Mouse (Mus musculus) heart, embryonic 11.5 days (tissue): ENCODE measurements around the gene Pwwp2b. TPM values are rescaled to one million over a fixed set of nuclear protein-coding genes. Genes with fewer than 3 reads are reported as not detected.
A peak's percentile ranks its signal among the peaks of the same experiment; 100 is the strongest.

Source experiments
- ATAC-seq: fragments of 200-750 bp; cut with Nextera tagmentation; replicated peaks from 2 replicates; pipeline ENCODE4 v1.8.0; 2017; ENCODE audit warnings: moderate library complexity; ENCODE audit not compliant: insufficient number of reproducible peaks, low FRiP score, low TSS enrichment
- H3K27ac ChIP-seq: fragments of 300-500 bp; sonication (generic); 2 replicates; pipeline ENCODE4 v1.5.1; 2014; ENCODE audit warnings: mild to moderate bottlenecking, low read depth, low read length
- H3K27me3 ChIP-seq: fragments of 300-500 bp; sonication (generic); 2 replicates; pipeline ENCODE4 v1.6.1; 2014; ENCODE audit warnings: mild to moderate bottlenecking, low read length, mixed read lengths; ENCODE audit not compliant: control insufficient read depth, insufficient read depth
- H3K36me3 ChIP-seq: fragments of 300-500 bp; sonication (generic); 2 replicates; pipeline ENCODE4 v1.6.1; 2014; ENCODE audit warnings: mild to moderate bottlenecking, low read length, moderate library complexity, mixed read lengths; ENCODE audit not compliant: control insufficient read depth, insufficient read depth
- H3K4me1 ChIP-seq: fragments of 300-500 bp; sonication (generic); 2 replicates; pipeline ENCODE4 v1.6.1; 2014; ENCODE audit warnings: low read length; ENCODE audit not compliant: control insufficient read depth, insufficient read depth
- H3K4me2 ChIP-seq: fragments of 300-500 bp; sonication (generic); 2 replicates; pipeline ENCODE4 v1.6.1; 2014; ENCODE audit warnings: mild to moderate bottlenecking, moderate library complexity
- H3K4me3 ChIP-seq: fragments of 300-500 bp; sonication (generic); 2 replicates; pipeline ENCODE4 v1.5.1; 2014; ENCODE audit warnings: low read depth, low read length
- H3K9ac ChIP-seq: fragments of 300-500 bp; sonication (generic); 2 replicates; pipeline ENCODE4 v1.6.1; 2014; ENCODE audit warnings: mild to moderate bottlenecking, low read depth, low read length, moderate library complexity
- H3K9me3 ChIP-seq: fragments of 300-500 bp; sonication (generic); replicated peaks from 2 replicates; pipeline ENCODE4 v1.6.1; 2016; ENCODE audit warnings: low read length; ENCODE audit not compliant: control insufficient read depth
- WGBS: fragments of 180-500 bp; shearing (Covaris S2); extraction: QIAGEN DNeasy Blood & Tissue Kit; methylation state at CpG from one replicate; pipeline ENCODE4 v1.1.7; 2014; ENCODE audit not compliant: insufficient replicate concordance; 5-methylcytosine and 5-hydroxymethylcytosine counted together
- polyA plus RNA-seq: library from polyadenylated mRNA; unstranded; fragments of >200 nt; fragmentation: Nextera tagmentation; extraction: Ambion mirVana; gene quantifications from 2 replicates; pipeline ENCODE4 v1.2.1, GENCODE M21; 2014

Gene Pwwp2b
- polyA plus RNA-seq, 1 experiment from 2014 or later: 8.4 TPM

DNA sequence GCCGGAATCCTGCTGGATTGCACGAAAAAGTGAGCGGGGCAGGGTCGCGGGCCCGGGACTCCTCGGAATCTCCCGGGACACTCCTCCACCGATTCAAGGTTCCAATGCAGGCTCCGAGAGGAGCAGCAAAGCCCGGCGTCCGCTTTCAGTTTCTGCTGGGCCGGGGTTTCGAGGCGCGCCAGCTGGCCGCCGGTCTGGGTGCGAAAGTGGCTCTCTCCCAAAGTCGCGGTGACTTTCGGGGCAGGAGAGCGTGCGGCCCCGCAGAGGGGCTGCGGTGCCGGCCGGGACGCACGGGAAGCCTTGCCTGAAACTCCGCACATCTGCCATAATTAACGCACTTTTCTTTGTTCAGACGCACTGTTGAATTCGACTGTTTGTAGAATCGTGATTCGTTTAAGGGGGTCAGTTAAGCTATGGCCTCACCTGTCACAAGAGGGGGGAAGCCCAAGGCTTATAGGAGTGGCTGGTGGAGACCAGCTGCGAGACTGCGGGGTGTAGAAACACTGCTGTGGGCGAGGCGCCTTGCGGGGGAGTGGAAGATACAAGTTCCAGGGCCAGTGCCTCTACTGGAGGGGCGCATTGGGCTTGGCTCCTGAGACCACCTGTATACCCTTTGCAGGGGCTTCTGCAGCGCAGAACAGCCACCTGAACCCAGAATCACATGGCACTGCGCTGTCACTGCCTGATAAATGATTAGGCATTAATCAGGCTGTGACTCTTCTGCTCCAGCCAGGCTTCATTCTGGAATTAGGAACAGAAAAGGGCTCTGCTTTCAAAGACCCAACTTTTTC, 528 bp downstream of the Pwwp2b start:
- ATAC-seq: no peak
- Histone ChIP-seq H3K9me3 (no peaks in the 10 kb centered on the region), H3K27me3 (no peaks in the 10 kb centered on the region), H3K9ac (peak overlapping the region; percentile 80), H3K36me3 (no peaks in the 10 kb centered on the region), H3K4me2 (peak overlapping the region; percentile 92), H3K4me3 (peak overlapping the region; percentile 63), H3K27ac (peak overlapping the region; percentile 80), H3K4me1 (peaks cover 66% of the 10 kb centered on the region)
- WGBS: 2% methylated on average over 45 of the region's 45 CpGs

DNA sequence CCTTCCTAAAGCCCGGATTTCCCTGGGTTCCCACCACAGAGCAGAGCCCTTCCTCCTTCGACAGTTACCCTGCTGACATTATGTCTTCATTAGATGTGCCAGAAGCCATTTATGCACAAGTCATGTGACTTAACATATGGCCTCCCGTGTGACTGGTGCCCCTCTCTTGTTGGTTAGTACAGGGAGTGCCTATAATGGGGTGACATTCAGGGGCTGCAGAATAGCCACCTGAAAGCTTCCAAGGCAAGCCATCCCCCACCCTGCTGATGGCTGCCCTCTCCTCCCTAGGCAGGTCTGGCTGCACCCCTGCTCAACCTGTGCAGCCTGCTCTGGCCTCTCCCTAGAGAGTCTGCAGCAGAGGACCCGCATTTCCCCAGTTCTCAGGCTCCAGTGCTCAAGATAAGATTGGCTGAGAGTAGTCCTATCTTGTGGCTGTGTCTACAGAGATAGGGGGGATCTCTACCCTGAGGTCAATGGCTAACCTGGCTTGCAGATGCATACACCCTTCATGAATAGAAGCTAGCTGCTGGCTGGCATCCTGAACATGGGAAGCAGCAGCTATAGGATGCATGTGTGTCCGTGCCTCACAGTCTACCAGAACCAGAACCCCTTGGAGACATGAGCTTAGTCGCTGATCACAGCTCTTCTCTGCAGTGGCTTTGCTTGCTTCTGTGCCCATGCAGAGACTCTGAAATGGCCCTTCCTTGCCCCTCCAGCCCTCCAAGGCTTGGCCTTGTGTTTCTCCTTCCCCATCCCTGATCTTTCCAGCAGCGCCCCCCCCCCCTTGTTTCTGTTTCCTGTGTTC, 1.3 kb downstream of the Pwwp2b start:
- Histone ChIP-seq H3K4me3 (peak overlapping the region; percentile 63), H3K9me3 (no peaks in the 10 kb centered on the region), H3K4me2 (peak overlapping the region; percentile 92), H3K9ac (peak overlapping the region; percentile 80; the same call in 1 of the 2 replicates), H3K4me1 (peaks cover 66% of the 10 kb centered on the region), H3K36me3 (no peaks in the 10 kb centered on the region), H3K27ac (0 out of 2 replicates have a peak overlapping the region, but pooled peaks have one; percentile 16), H3K27me3 (no peaks in the 10 kb centered on the region)
- 24% methylated on average over 6 of the region's 7 CpGs for WGBS
- no peak for ATAC-seq

GRCm38 (mm10) chr7:139251881-139252301, 3.6 kb downstream of the Pwwp2b start:
- WGBS: 55% methylated on average over 5 of the region's 5 CpGs
- no peak overlapping the region for H3K4me3 ChIP-seq
- H3K4me2 ChIP-seq: no peak overlapping the region
- 0 out of 2 replicates have a peak, but pooled peaks have one; percentile 33 for ATAC-seq
- H3K36me3 ChIP-seq: peaks cover 5% of the 10 kb centered on the region; the same call in 1 of the 2 replicates
- H3K9me3 ChIP-seq: no peaks in the 10 kb centered on the region
- peak overlapping the region; percentile 74 for H3K27ac ChIP-seq
- peaks cover 59% of the 10 kb centered on the region for H3K4me1 ChIP-seq
- no peaks in the 10 kb centered on the region for H3K27me3 ChIP-seq
- peak overlapping the region; percentile 40; the same call in 1 of the 2 replicates for H3K9ac ChIP-seq

DNA sequence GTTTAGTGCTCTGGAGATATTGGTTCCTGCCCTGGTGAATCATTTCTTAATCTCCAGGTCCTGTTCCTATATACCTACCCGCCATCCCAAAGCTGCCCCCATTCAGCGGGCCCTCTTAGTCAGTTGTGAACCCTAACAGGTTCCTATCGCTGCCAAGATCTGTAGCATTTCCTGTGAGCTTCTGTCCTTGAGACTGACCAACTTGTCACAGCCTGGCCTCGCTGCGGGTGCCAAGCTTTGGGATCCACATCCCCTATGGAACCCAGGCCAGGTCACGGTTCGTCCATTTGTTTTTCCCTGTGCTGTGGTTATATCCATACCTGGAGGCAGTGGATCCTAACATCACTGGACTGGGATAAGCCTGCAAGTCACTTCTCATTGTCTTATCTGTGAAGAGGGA, 4.3 kb downstream of the Pwwp2b start:
- no peaks in the 10 kb centered on the region for H3K9me3 ChIP-seq
- no peak overlapping the region for H3K4me3 ChIP-seq
- H3K27ac ChIP-seq: no peak overlapping the region
- no peak overlapping the region for H3K4me2 ChIP-seq
- H3K27me3 ChIP-seq: no peaks in the 10 kb centered on the region
- H3K9ac ChIP-seq: no peak overlapping the region
- 80% methylated on average over 7 of the region's 7 CpGs for WGBS
- ATAC-seq: no peak
- peaks cover 55% of the 10 kb centered on the region for H3K4me1 ChIP-seq
- peaks cover 5% of the 10 kb centered on the region; the same call in 1 of the 2 replicates for H3K36me3 ChIP-seq

GRCm38 (mm10) chr7:139252986-139253385, 4.7 kb downstream of the Pwwp2b start:
- H3K9ac ChIP-seq: peak overlapping the region; percentile 43; the same call in 1 of the 2 replicates
- ATAC-seq: no peak

GRCm38 (mm10) chr7:139253462-139253861, 5.2 kb downstream of the Pwwp2b start:
- no peaks in the 10 kb centered on the region for H3K27me3 ChIP-seq
- peaks cover 57% of the 10 kb centered on the region for H3K4me1 ChIP-seq
- H3K27ac ChIP-seq: no peak overlapping the region; the same call in 1 of the 2 replicates
- 0 out of 2 replicates have a peak overlapping the region, but pooled peaks have one; percentile 43 for H3K9ac ChIP-seq
- H3K36me3 ChIP-seq: peaks cover 5% of the 10 kb centered on the region; the same call in 1 of the 2 replicates
- H3K4me3 ChIP-seq: no peak overlapping the region
- H3K4me2 ChIP-seq: no peak overlapping the region
- no peak for ATAC-seq
- WGBS: 40% methylated on average over 3 of the region's 3 CpGs
- no peaks in the 10 kb centered on the region for H3K9me3 ChIP-seq

More at GRCm38 (mm10) chr7:139252986-139253385, 4.7 kb downstream of the Pwwp2b start:
- peaks cover 5% of the 10 kb centered on the region; the same call in 1 of the 2 replicates for H3K36me3 ChIP-seq
- no peaks in the 10 kb centered on the region for H3K9me3 ChIP-seq
- H3K4me1 ChIP-seq: peaks cover 54% of the 10 kb centered on the region
- no peak overlapping the region for H3K4me2 ChIP-seq
- 41% methylated on average over 9 of the region's 9 CpGs for WGBS
- no peak overlapping the region; the same call in 1 of the 2 replicates for H3K27ac ChIP-seq
- no peaks in the 10 kb centered on the region for H3K27me3 ChIP-seq
- H3K4me3 ChIP-seq: no peak overlapping the region

- Histone ChIP-seq H3K27me3 (no peaks in the 10 kb centered on the region), H3K4me2 (no peak overlapping the region), H3K4me1 (peaks cover 56% of the 10 kb centered on the region), H3K4me3 (no peak overlapping the region), H3K9me3 (no peaks in the 10 kb centered on the region), H3K36me3 (peaks cover 5% of the 10 kb centered on the region; the same call in 1 of the 2 replicates), H3K9ac (no peak overlapping the region), H3K27ac (no peak overlapping the region)
- 80% methylated on average over 5 of the region's 5 CpGs for WGBS
- no peak for ATAC-seq
Observed at GRCm38 (mm10) chr7:139254626-139255025, 6.3 kb downstream of the Pwwp2b start.

DNA sequence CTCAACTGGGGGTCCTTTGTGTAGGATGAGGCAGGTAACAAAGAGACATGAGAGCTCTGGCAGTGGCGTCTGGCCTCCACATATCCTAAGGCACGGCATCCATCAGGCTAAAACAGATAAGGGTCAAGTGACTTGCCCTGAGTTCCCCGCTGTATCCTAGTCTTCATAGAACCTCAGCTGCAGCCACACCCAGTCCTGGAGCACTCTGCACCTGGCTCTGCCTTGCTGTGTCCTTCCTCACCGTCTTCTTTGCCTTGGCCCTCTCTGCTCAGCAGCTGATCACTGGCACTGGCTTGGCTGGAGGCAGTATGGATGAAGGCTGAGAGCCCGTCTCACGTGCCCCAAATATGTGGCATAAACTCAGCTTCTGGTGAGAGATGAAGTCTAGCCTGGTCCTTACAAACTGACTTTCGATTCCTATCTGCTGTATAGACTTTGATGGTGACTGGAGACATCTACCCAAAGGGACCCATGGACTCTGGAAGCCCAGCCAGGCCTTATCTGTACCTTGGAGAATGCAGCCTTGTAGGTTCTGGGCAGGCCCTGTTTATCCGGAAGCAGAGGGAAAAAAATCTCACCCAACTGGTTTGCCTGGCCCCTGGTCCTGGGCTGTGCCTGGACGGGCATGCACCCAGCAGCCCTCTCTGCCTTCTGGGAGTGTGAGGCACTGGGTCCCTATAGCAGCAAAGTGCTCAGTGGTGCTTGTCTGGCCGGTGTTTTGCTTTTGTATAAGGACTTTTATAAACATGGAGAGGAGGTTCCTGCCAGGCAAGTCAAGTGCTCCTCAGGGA, 9.7 kb downstream of the Pwwp2b start:
- Histone ChIP-seq H3K27ac (no peak overlapping the region), H3K9me3 (no peaks in the 10 kb centered on the region)

More for the DNA sequence above, 9.7 kb downstream of the Pwwp2b start:
- H3K4me1 ChIP-seq: peaks cover 23% of the 10 kb centered on the region
- no peak for ATAC-seq
- no peak overlapping the region for H3K9ac ChIP-seq
- peaks cover 8% of the 10 kb centered on the region for H3K36me3 ChIP-seq
- H3K4me2 ChIP-seq: no peak overlapping the region
- WGBS: 50% methylated on average over 10 of the region's 10 CpGs
- no peaks in the 10 kb centered on the region for H3K27me3 ChIP-seq
- no peak overlapping the region for H3K4me3 ChIP-seq
